Mouse (Mus musculus) embryonic facial prominence, embryonic 14.5 days (tissue): ENCODE data around the gene Rmnd5a. TPM values are rescaled to one million over a fixed set of nuclear protein-coding genes. Genes with fewer than 3 reads are reported as not detected.
"Not testable (repeated sequence)": the region's sequence is repeated elsewhere in the genome, so short reads cannot be mapped to it uniquely, and the experiment has no call there.

Source experiments
- ATAC-seq: fragments of 200-750 bp; cut with Nextera tagmentation; 2 replicates; pipeline ENCODE4 v1.8.0; 2017; ENCODE audit warnings: low read depth, moderate number of reproducible peaks, moderate TSS enrichment
- DNase-seq: peaks from one replicate; pipeline ENCODE4 v3.0.0-alpha.2; 2015; ENCODE audit warnings: low spot score
- H3K27ac ChIP-seq: fragments of 300-500 bp; sonication (generic); replicated peaks from 2 replicates; pipeline ENCODE4 v1.5.1; 2014; ENCODE audit warnings: low read depth, mild to moderate bottlenecking, low read length, moderate library complexity
- H3K27me3 ChIP-seq: fragments of 300-500 bp; sonication (generic); replicated peaks from 2 replicates; pipeline ENCODE4 v1.6.1; 2014; ENCODE audit warnings: low read length; ENCODE audit not compliant: control insufficient read depth, insufficient read depth
- H3K36me3 ChIP-seq: fragments of 300-500 bp; sonication (generic); 2 replicates; pipeline ENCODE4 v1.6.1; 2014; ENCODE audit warnings: low read length, mixed read lengths; ENCODE audit not compliant: control insufficient read depth, insufficient read depth
- H3K4me1 ChIP-seq: fragments of 300-500 bp; sonication (generic); 2 replicates; pipeline ENCODE4 v1.6.1; 2014; ENCODE audit warnings: antibody characterized with exemption, low read length; ENCODE audit not compliant: control insufficient read depth, insufficient read depth
- H3K4me2 ChIP-seq: fragments of 300-500 bp; sonication (generic); 2 replicates; pipeline ENCODE4 v1.6.1; 2014; ENCODE audit warnings: low read depth, mild to moderate bottlenecking, low read length, moderate library complexity, mixed read lengths
- H3K4me3 ChIP-seq: fragments of 300-500 bp; sonication (generic); 2 replicates; pipeline ENCODE4 v1.5.1; 2014; ENCODE audit warnings: low read depth, mild to moderate bottlenecking, low read length
- H3K9ac ChIP-seq: fragments of 300-500 bp; sonication (generic); 2 replicates; pipeline ENCODE4 v1.6.1; 2014; ENCODE audit warnings: low read depth, mild to moderate bottlenecking, low read length, moderate library complexity, mixed read lengths
- H3K9me3 ChIP-seq: fragments of 300-500 bp; sonication (generic); 2 replicates; pipeline ENCODE4 v1.6.1; 2016; ENCODE audit warnings: low read length; ENCODE audit not compliant: control insufficient read depth
- WGBS: fragments of 180-500 bp; shearing (Covaris S2); extraction: QIAGEN DNeasy Blood & Tissue Kit; methylation state at CpG from one replicate; pipeline ENCODE4 v1.1.7; 2014; 5-methylcytosine and 5-hydroxymethylcytosine counted together
- polyA plus RNA-seq: library from polyadenylated mRNA; unstranded; fragments of >200 nt; fragmentation: Nextera tagmentation; extraction: Ambion mirVana; gene quantifications from 2 replicates; pipeline ENCODE4 v1.2.1, GENCODE M21; 2014

Rmnd5a gene
- polyA plus RNA-seq, 1 experiment from 2014 or later, result 9.6 TPM

- 91% methylated on average over 10 of the region's 10 CpGs for WGBS
- not testable (repeated sequence) for DNase-seq
These were observed 38.6 kb upstream of the Rmnd5a start for GRCm38 (mm10) chr6:71478816-71479568.

GRCm38 (mm10) chr6:71476783-71477182, 36.3 kb upstream of the Rmnd5a start:
- ATAC-seq (no peak), DNase-seq (no peak)
- H3K4me1 ChIP-seq, result no peaks in the 10 kb centered on the region
- H3K27ac ChIP-seq, result no peak overlapping the region
- no peaks in the 10 kb centered on the region for H3K27me3 ChIP-seq
- H3K9ac ChIP-seq, result no peak overlapping the region
- H3K36me3 ChIP-seq, result no peaks in the 10 kb centered on the region
- no peak overlapping the region for H3K4me2 ChIP-seq
- 65% methylated on average over 5 of the region's 5 CpGs for WGBS
- no peak overlapping the region for H3K4me3 ChIP-seq
- H3K9me3 ChIP-seq, result no peaks in the 10 kb centered on the region; the same call in 1 of the 2 replicates

More at GRCm38 (mm10) chr6:71478816-71479568, 38.6 kb upstream of the Rmnd5a start:
- H3K9ac ChIP-seq, H3K36me3 ChIP-seq, H3K4me1 ChIP-seq, ATAC-seq, H3K27me3 ChIP-seq, H3K4me3 ChIP-seq, H3K4me2 ChIP-seq, H3K9me3 ChIP-seq, H3K27ac ChIP-seq: not testable (repeated sequence)

- ATAC-seq, result no peak
- Histone ChIP-seq H3K27me3 (no peaks in the 10 kb centered on the region), H3K4me2 (no peak overlapping the region), H3K9ac (no peak overlapping the region), H3K27ac (no peak overlapping the region), H3K4me1 (no peaks in the 10 kb centered on the region), H3K4me3 (no peak overlapping the region), H3K9me3 (no peaks in the 10 kb centered on the region; the same call in 1 of the 2 replicates), H3K36me3 (no peaks in the 10 kb centered on the region)
- DNase-seq, result no peak
- WGBS, result 82% methylated on average over 3 of the region's 3 CpGs
These were observed 35.2 kb upstream of the Rmnd5a start for GRCm38 (mm10) chr6:71475604-71476003.

DNA sequence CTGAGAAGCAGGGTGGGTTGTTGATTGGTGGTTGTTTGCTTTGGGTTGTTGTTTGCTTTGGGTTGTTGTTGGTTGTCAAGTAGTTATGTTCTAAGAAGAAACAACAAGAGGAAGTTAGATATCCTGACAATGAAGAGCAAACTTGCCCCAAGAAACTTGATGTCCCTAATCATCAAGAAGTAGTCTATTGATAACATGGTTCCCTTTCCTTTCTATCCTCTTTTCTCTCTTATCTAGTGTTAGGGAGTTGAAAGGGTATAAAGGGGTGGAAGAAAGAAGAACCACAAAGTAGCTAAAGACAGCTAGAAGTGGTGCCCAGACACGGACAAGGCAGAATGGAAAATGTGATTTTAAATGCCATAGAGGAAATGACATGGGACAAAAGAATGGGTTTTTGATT, 32.3 kb upstream of the Rmnd5a start:
- no peak for ATAC-seq
- Histone ChIP-seq H3K27me3 (no peaks in the 10 kb centered on the region), H3K27ac (no peak overlapping the region), H3K4me1 (no peaks in the 10 kb centered on the region), H3K36me3 (no peaks in the 10 kb centered on the region), H3K9ac (no peak overlapping the region), H3K4me2 (no peak overlapping the region), H3K9me3 (no peaks in the 10 kb centered on the region), H3K4me3 (no peak overlapping the region)
- WGBS, result 74% methylated on average over 1 of the region's 1 CpGs
- no peak for DNase-seq

- DNase-seq (no peak), ATAC-seq (no peak)
- Histone ChIP-seq H3K27ac (no peak overlapping the region), H3K9ac (no peak overlapping the region), H3K4me3 (no peak overlapping the region), H3K4me1 (no peaks in the 10 kb centered on the region), H3K4me2 (no peak overlapping the region), H3K9me3 (no peaks in the 10 kb centered on the region), H3K27me3 (no peaks in the 10 kb centered on the region), H3K36me3 (no peaks in the 10 kb centered on the region)
- 85% methylated on average over 4 of the region's 4 CpGs for WGBS
These were observed 31.5 kb upstream of the Rmnd5a start for GRCm38 (mm10) chr6:71471830-71472520.

DNA sequence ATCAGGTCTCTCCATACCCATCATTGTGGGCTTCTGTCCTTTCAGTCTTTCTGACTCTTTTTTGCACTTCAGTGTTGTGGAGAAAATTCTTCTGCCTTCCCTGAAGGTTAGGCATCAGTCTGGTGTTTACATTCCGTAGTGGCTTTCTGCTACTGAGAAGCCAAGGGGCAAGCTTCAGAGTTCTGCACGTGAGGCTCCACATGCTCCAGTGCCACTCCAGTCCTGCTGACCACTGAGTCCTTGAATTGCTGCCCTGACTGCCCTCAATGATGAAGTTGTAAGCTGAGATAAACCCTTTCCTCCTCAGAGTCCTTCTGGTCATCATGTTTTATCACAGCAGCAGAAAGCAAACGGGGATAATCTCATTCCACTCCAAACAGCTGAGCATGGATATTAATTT, 28.9 kb upstream of the Rmnd5a start:
- no peak overlapping the region for H3K9ac ChIP-seq
- no peaks in the 10 kb centered on the region for H3K9me3 ChIP-seq
- DNase-seq (no peak), ATAC-seq (no peak)
- H3K27me3 ChIP-seq, result no peaks in the 10 kb centered on the region
- no peak overlapping the region for H3K4me2 ChIP-seq
- no peak overlapping the region for H3K4me3 ChIP-seq
- WGBS, result 53% methylated on average over 3 of the region's 3 CpGs
- no peaks in the 10 kb centered on the region for H3K36me3 ChIP-seq
- no peaks in the 10 kb centered on the region for H3K4me1 ChIP-seq
- no peak overlapping the region for H3K27ac ChIP-seq

- Histone ChIP-seq H3K4me3 (no peak overlapping the region), H3K9me3 (no peaks in the 10 kb centered on the region), H3K36me3 (no peaks in the 10 kb centered on the region), H3K4me1 (no peaks in the 10 kb centered on the region), H3K27ac (no peak overlapping the region), H3K27me3 (no peaks in the 10 kb centered on the region), H3K4me2 (no peak overlapping the region), H3K9ac (no peak overlapping the region)
- WGBS, result 83% methylated on average over 4 of the region's 4 CpGs
- DNase-seq (no peak), ATAC-seq (no peak)
These were observed 27.3 kb upstream of the Rmnd5a start for GRCm38 (mm10) chr6:71467766-71468165.

DNA sequence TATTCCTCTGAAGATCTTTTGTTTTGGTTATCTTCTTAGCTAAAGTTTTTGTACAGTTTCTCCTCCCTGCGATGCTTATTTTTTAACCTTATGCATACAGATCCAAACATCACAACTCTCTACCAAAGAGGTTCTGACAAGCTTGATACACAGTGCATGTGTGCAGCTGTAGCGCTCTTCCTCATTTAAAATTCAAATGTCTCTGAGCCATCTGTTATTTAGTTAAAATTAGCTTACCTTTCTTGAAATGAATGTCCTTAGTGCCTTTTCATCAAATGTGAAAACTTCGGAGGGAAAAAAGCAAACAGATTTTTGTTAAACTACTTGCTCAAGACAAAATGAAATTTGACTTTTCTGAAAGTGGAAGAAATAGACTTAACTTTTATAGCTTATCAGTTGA, 24.7 kb upstream of the Rmnd5a start:
- H3K4me2 ChIP-seq, result no peak overlapping the region
- H3K36me3 ChIP-seq, result no peaks in the 10 kb centered on the region
- no peaks in the 10 kb centered on the region for H3K4me1 ChIP-seq
- DNase-seq (no peak), ATAC-seq (no peak)
- H3K9ac ChIP-seq, result no peak overlapping the region
- no peaks in the 10 kb centered on the region for H3K9me3 ChIP-seq
- no peaks in the 10 kb centered on the region for H3K27me3 ChIP-seq
- H3K4me3 ChIP-seq, result no peak overlapping the region
- no peak overlapping the region for H3K27ac ChIP-seq
- WGBS, result 74% methylated on average over 3 of the region's 3 CpGs
